In the genomic region with DNA sequence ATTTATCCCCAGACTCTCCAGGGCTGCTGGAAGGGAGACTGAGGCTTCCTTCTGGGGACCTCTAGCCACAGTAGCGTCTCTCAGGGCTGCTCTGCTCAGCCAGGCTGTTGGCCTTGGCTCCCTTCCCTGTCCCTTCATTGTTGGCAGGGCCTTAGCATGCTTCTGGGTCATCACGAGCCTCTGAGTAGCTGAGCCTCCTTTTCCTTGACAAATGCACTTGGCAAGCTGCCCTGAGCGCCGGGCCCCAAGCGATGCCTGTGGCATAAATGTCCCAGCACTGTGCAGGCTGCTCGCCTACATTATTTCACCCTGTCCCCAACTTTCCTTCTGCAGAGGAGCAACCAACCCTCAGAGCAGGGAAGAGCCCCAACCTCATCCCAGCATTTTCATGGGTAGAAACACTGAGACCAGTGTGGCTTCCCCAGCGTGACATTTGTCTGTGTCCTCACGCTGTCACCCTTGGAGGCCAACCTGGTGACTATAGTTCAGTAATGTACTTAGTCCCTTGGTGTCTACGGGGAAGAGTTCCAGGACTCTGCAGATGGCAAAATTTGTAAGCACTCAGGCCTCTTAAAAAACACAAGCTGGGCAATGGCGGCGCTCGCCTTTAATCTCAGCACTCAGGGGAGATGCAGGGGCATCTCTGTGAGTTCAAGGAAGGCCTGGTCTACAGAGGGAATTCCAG, we compare ENCODE assay signal across 9 mouse cellular contexts.
A peak's percentile ranks its signal among the peaks of the same experiment; 100 is the strongest.
DNase-seq lines count a peak whose midpoint lies in the region; ATAC-seq and TF ChIP-seq lines count a peak whose summit lies in the region.
"Had no signal": no experiment of that assay in that cellular context is flagged by ENCODE, and none has a peak within 500 bp of the region (broad histone marks: within the 10 kb centered on the region; RNA-seq: fewer than 3 reads in every experiment).

No protein-coding gene starts in this region.

- H3K4me2 ChIP-seq in neural tube, embryonic 13.5 days, result no peak overlapping the region
- H3K4me2 ChIP-seq in embryonic facial prominence, embryonic 14.5 days (ENCODE audit: low read depth, low read length), result no peak overlapping the region
- H3K4me2 ChIP-seq in heart, embryonic 12.5 days, result no peak overlapping the region
- H3K4me2 ChIP-seq: neural tube, embryonic 12.5 days had no signal

- ATAC-seq in neural tube, embryonic 13.5 days (ENCODE audit: low read depth), result peak; percentile 74; the same call in 1 of the 2 replicates
- ATAC-seq in embryonic facial prominence, embryonic 14.5 days (ENCODE audit: low read depth), result no peak; the same call in 1 of the 2 replicates
- peak; percentile 83 for ATAC-seq in heart, embryonic 12.5 days (ENCODE audit: insufficient number of reproducible peaks, low FRiP score)
- ATAC-seq in activated CD4-positive, CD25-positive, alpha-beta regulatory T cell, adult 4 months, result no peak

- TF ChIP-seq POLR2A in lung, adult 2 months (IDR thresholded peaks at IDR 0.05; ENCODE audit: borderline replicate concordance, extremely low read depth, low read depth, low read length), result no peak

- H3K27me3 ChIP-seq in neural tube, embryonic 13.5 days, result no peaks in the 10 kb centered on the region
- H3K27me3 ChIP-seq in embryonic facial prominence, embryonic 14.5 days (replicated peaks; ENCODE audit: control insufficient read depth, insufficient read depth, low read length), result no peaks in the 10 kb centered on the region
- H3K27me3 ChIP-seq in heart, embryonic 12.5 days (replicated peaks), result peaks cover 29% of the 10 kb centered on the region
- H3K27me3 ChIP-seq: neural tube, embryonic 12.5 days had no signal

- H3K27ac ChIP-seq in neural tube, embryonic 13.5 days (replicated peaks), result 0 out of 2 replicates have a peak overlapping the region, but pooled peaks have one; percentile 52
- no peak overlapping the region for H3K27ac ChIP-seq in embryonic facial prominence, embryonic 14.5 days (replicated peaks; ENCODE audit: low read depth, low read length)
- peak overlapping the region; percentile 65 for H3K27ac ChIP-seq in heart, embryonic 12.5 days (ENCODE audit: poor library complexity, severe bottlenecking)
- H3K27ac ChIP-seq: neural tube, embryonic 12.5 days had no signal

- H3K4me3 ChIP-seq in neural tube, embryonic 13.5 days, result no peak overlapping the region
- H3K4me3 ChIP-seq in embryonic facial prominence, embryonic 14.5 days (ENCODE audit: low read depth, low read length), result no peak overlapping the region
- H3K4me3 ChIP-seq in heart, embryonic 12.5 days, result no peak overlapping the region
- no peak overlapping the region for H3K4me3 ChIP-seq in lung, adult 2 months (replicated peaks; ENCODE audit: extremely low read depth, low read depth, low read length)
- H3K4me3 ChIP-seq: neural tube, embryonic 12.5 days had no signal

- no peaks in the 10 kb centered on the region for H3K9me3 ChIP-seq in neural tube, embryonic 13.5 days
- H3K9me3 ChIP-seq in embryonic facial prominence, embryonic 14.5 days (ENCODE audit: control insufficient read depth, low read length), result no peaks in the 10 kb centered on the region
- no peaks in the 10 kb centered on the region for H3K9me3 ChIP-seq in heart, embryonic 12.5 days (replicated peaks)
- H3K9me3 ChIP-seq: neural tube, embryonic 12.5 days had no signal

- no peak for DNase-seq in neural tube, embryonic 10.5 days (ENCODE audit: extremely low spot score, low spot score)
- DNase-seq in embryonic facial prominence, embryonic 14.5 days (ENCODE audit: low spot score), result peak; percentile 72
- peak; percentile 87 for DNase-seq in kidney, postnatal 25 days
- DNase-seq in lung, adult 2 months, result peak; percentile 33
- DNase-seq in right cerebral cortex, postnatal 14 days, result peak; percentile 79

- H3K9ac ChIP-seq in neural tube, embryonic 13.5 days, result no peak overlapping the region
- H3K9ac ChIP-seq in embryonic facial prominence, embryonic 14.5 days (ENCODE audit: low read depth, low read length), result no peak overlapping the region
- H3K9ac ChIP-seq in heart, embryonic 12.5 days, result no peak overlapping the region
- H3K9ac ChIP-seq: neural tube, embryonic 12.5 days had no signal

- 66% methylated on average over 12 of the region's 12 CpGs for WGBS in neural tube, embryonic 13.5 days
- 62% methylated on average over 12 of the region's 12 CpGs for WGBS in embryonic facial prominence, embryonic 14.5 days
- WGBS in heart, embryonic 12.5 days, result 47% methylated on average over 12 of the region's 12 CpGs
- WGBS in lung, adult 2 months, result 52% methylated on average over 12 of the region's 12 CpGs

- H3K36me3 ChIP-seq in neural tube, embryonic 13.5 days, result no peaks in the 10 kb centered on the region
- H3K36me3 ChIP-seq in embryonic facial prominence, embryonic 14.5 days (ENCODE audit: control insufficient read depth, insufficient read depth, low read length), result no peaks in the 10 kb centered on the region
- H3K36me3 ChIP-seq in heart, embryonic 12.5 days, result no peaks in the 10 kb centered on the region
- H3K36me3 ChIP-seq: neural tube, embryonic 12.5 days had no signal

- TF ChIP-seq CTCF in lung, adult 2 months (IDR thresholded peaks at IDR 0.05; ENCODE audit: insufficient read depth, low read length), result no peak

- H3K4me1 ChIP-seq in neural tube, embryonic 13.5 days (replicated peaks), result peaks cover 20% of the 10 kb centered on the region
- H3K4me1 ChIP-seq in embryonic facial prominence, embryonic 14.5 days (ENCODE audit: control insufficient read depth, insufficient read depth, low read length), result no peaks in the 10 kb centered on the region
- H3K4me1 ChIP-seq in heart, embryonic 12.5 days (replicated peaks), result peaks cover 36% of the 10 kb centered on the region
- H3K4me1 ChIP-seq in lung, adult 2 months (ENCODE audit: control insufficient read depth, insufficient read depth, low read length), result peaks cover 3% of the 10 kb centered on the region
- H3K4me1 ChIP-seq: neural tube, embryonic 12.5 days had no signal

Comparison
In these comparisons a context has a peak if more than half of its experiments do, and no peak if none do; other contexts are left out.
1. ATAC-seq: peak in neural tube, embryonic 13.5 days (single experiment) and heart, embryonic 12.5 days (single experiment); none in embryonic facial prominence, embryonic 14.5 days (single experiment) and activated CD4-positive, CD25-positive, alpha-beta regulatory T cell, adult 4 months (single experiment).